Mouse (Mus musculus) urinary bladder, postnatal 14 days (tissue): Measurements from ENCODE around the gene Nfib.
A peak's percentile ranks its signal among the peaks of the same experiment; 100 is the strongest.

Experiments
- DNase-seq: peaks from one replicate; pipeline ENCODE4 v3.0.0; 2021; ENCODE audit warnings: low spot score

Nfib gene

GRCm38 (mm10) chr4:82624285-82625045, 81.1 kb downstream of the Nfib start:
- no peak for DNase-seq

- no peak for DNase-seq
Measured at GRCm38 (mm10) chr4:82623835-82624234, 81.7 kb downstream of the Nfib start.

GRCm38 (mm10) chr4:82623081-82623538, 82.4 kb downstream of the Nfib start:
- DNase-seq: no peak

- DNase-seq: peak; percentile 40
Measured at GRCm38 (mm10) chr4:82622321-82622836, 83.2 kb downstream of the Nfib start.

GRCm38 (mm10) chr4:82619539-82619941, 86.0 kb downstream of the Nfib start:
- no peak for DNase-seq

GRCm38 (mm10) chr4:82619003-82619402, 86.5 kb downstream of the Nfib start:
- no peak for DNase-seq

- no peak for DNase-seq
Measured at GRCm38 (mm10) chr4:82617257-82617656, 88.3 kb downstream of the Nfib start.

- no peak for DNase-seq
Measured at GRCm38 (mm10) chr4:82615712-82616111, 89.8 kb downstream of the Nfib start.

- no peak for DNase-seq
Measured at GRCm38 (mm10) chr4:82614466-82614805, 91.1 kb downstream of the Nfib start.

GRCm38 (mm10) chr4:82613606-82614465, 91.7 kb downstream of the Nfib start:
- peak; percentile 25 for DNase-seq

GRCm38 (mm10) chr4:82609676-82610075, 95.9 kb downstream of the Nfib start:
- no peak for DNase-seq

GRCm38 (mm10) chr4:82608768-82609610, 96.6 kb downstream of the Nfib start:
- no peak for DNase-seq

- no peak for DNase-seq
Measured at GRCm38 (mm10) chr4:82607266-82607665, 98.3 kb downstream of the Nfib start.

- no peak for DNase-seq
Measured at GRCm38 (mm10) chr4:82606351-82606750, 99.2 kb downstream of the Nfib start.

- DNase-seq: no peak
Measured at GRCm38 (mm10) chr4:82605034-82605784, 100.3 kb downstream of the Nfib start.

- DNase-seq: no peak
Measured at GRCm38 (mm10) chr4:82604501-82604900, 101.0 kb downstream of the Nfib start.

- no peak for DNase-seq
Measured at GRCm38 (mm10) chr4:82600636-82601035, 104.9 kb downstream of the Nfib start.

- no peak for DNase-seq
Measured at GRCm38 (mm10) chr4:82598436-82598835, 107.1 kb downstream of the Nfib start.

GRCm38 (mm10) chr4:82593681-82594666, 111.6 kb downstream of the Nfib start:
- no peak for DNase-seq
